Comparison of ENCODE assay signal across 7 mouse cellular contexts in the genomic region with DNA sequence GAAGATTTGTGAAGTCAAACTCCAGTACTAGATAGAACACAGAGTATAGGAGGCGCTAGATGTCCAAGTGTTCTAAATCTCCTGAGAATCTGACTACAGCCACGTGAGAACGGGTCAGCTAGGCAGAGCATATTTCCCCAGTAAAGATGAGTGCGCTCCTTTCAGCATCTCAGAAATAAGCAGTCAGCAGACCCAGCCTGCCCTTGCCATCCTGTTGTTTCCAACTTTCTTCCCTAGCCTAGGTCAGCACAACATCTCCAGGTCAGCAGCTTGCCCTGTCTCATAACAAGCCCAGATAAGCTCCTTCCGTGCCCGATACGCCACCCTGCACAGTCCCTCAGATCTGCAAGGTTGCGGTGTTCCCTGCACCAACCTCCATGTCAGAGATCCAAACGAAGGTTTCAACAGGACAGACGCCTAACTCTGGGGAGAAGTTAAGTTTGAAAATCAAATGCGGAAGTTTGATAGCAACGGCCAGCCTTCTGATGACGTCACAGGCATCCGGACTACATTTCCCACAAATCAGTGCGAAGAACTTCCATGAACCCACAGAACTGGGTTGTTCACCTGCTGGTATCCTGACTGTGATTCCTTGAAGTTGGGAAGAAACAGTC. TPM values are rescaled to one million over a fixed set of nuclear protein-coding genes. Genes with fewer than 3 reads are reported as not detected.
DNase-seq lines count a peak whose midpoint lies in the region; ATAC-seq lines count a peak whose summit lies in the region.

A gene (minus strand): TSS at position 406 of the 614 bp plus-strand sequence.
A gene (minus strand): TSS at position 475 of the 614 bp plus-strand sequence.

- peak within 1 kb of the TSS; percentile 80 for H3K9ac ChIP-seq in intestine, embryonic 16.5 days (ENCODE audit: low read depth, low read length)
- peak within 1 kb of the TSS; percentile 50 for H3K9ac ChIP-seq in midbrain, embryonic 11.5 days (ENCODE audit: low read length)

- H3K27ac ChIP-seq in intestine, embryonic 16.5 days (ENCODE audit: low read length): peak within 1 kb of the TSS; percentile 72
- no peak within 1 kb of the TSS for H3K27ac ChIP-seq in midbrain, embryonic 11.5 days (ENCODE audit: low read depth, low read length)

- no peaks in the 10 kb centered on the region for H3K27me3 ChIP-seq in intestine, embryonic 16.5 days (replicated peaks; ENCODE audit: control insufficient read depth, insufficient read depth, low read length)
- H3K27me3 ChIP-seq in midbrain, embryonic 11.5 days (ENCODE audit: control insufficient read depth, insufficient read depth, low read length): no peaks in the 10 kb centered on the region

- intact Hi-C loops in left cerebral cortex, postnatal 36 days (cut with DNase I): no loop called here

- no peaks in the 10 kb centered on the region for H3K36me3 ChIP-seq in intestine, embryonic 16.5 days (ENCODE audit: control insufficient read depth, insufficient read depth, low read length)
- H3K36me3 ChIP-seq in midbrain, embryonic 11.5 days (ENCODE audit: control insufficient read depth, insufficient read depth, low read length): no peaks in the 10 kb centered on the region

- ATAC-seq in intestine, embryonic 16.5 days: peak; percentile 96
- peak; percentile 96 for ATAC-seq in midbrain, embryonic 11.5 days (ENCODE audit: low FRiP score)

- DNase-seq in adrenal gland, adult 8-10 months: peak; percentile 85
- peak; percentile 87 for DNase-seq in embryo, embryonic 9.5 days (ENCODE audit: extremely low spot score)
- DNase-seq in gastrocnemius, postnatal 4 days (ENCODE audit: low spot score in 2 of 2): peak; percentile 61 to 83
- DNase-seq in left cerebral cortex, postnatal 36 days (ENCODE audit: low spot score in 2 of 2): peak; percentile 81 to 88
- peak; percentile 99 for DNase-seq in midbrain, embryonic 11.5 days (ENCODE audit: low spot score, missing footprints)
- peak; percentile 76 for DNase-seq in skeletal muscle tissue, adult 2 months (ENCODE audit: low read depth, low spot score)

- no peaks in the 10 kb centered on the region for H3K9me3 ChIP-seq in intestine, embryonic 16.5 days (ENCODE audit: control insufficient read depth, low read length)
- H3K9me3 ChIP-seq in midbrain, embryonic 11.5 days (ENCODE audit: control insufficient read depth, low read length): no peaks in the 10 kb centered on the region

- H3K4me1 ChIP-seq in intestine, embryonic 16.5 days (ENCODE audit: control insufficient read depth, insufficient read depth, low read length): peaks cover 3% of the 10 kb centered on the region; the same call in 1 of the 2 replicates
- no peaks in the 10 kb centered on the region for H3K4me1 ChIP-seq in midbrain, embryonic 11.5 days (ENCODE audit: control insufficient read depth, insufficient read depth, low read length)

- H3K4me2 ChIP-seq in intestine, embryonic 16.5 days (ENCODE audit: low read depth, low read length): peak within 1 kb of the TSS; percentile 51
- H3K4me2 ChIP-seq in midbrain, embryonic 11.5 days: peak within 1 kb of the TSS; percentile 44

- WGBS in intestine, embryonic 16.5 days: under 1% methylated on average over 15 of the region's 15 CpGs
- WGBS in midbrain, embryonic 11.5 days: under 1% methylated on average over 15 of the region's 15 CpGs

- H3K4me3 ChIP-seq in intestine, embryonic 16.5 days (ENCODE audit: low read length): peak within 1 kb of the TSS; percentile 79
- peak within 1 kb of the TSS; percentile 53 for H3K4me3 ChIP-seq in midbrain, embryonic 11.5 days (ENCODE audit: low read depth, low read length)

RNA-seq across cellular contexts. Expression of the first gene that starts in this region (rescaled TPM):
- total RNA-seq in adrenal gland, adult 8-10 months (2022): 1 to 10 TPM in 2 of 4 experiments, not detected in 2; 3.7 to 3.9 TPM
- total RNA-seq in gastrocnemius, postnatal 4 days (2021): 1 to 10 TPM in 1 of 2 experiments, under 1 TPM in 1; 0.93 to 1.5 TPM
- 0.28 and 0.95 TPM in 2 replicates for polyA plus RNA-seq in intestine, embryonic 16.5 days (2015; fragmentation: Nextera tagmentation; extraction: Ambion mirVana)
- not detected for total RNA-seq in left cerebral cortex, postnatal 36 days (2021)
- polyA plus RNA-seq in midbrain, embryonic 11.5 days (2014; fragmentation: Nextera tagmentation; extraction: Ambion mirVana): not detected in 2 replicates

RNA-seq across cellular contexts. Expression of the second gene that starts in this region (rescaled TPM):
- total RNA-seq in adrenal gland, adult 8-10 months (2022): 1 to 10 TPM; 2.7 to 3.8 (median 3.0) TPM
- 1 to 10 TPM; 1.3 to 1.5 TPM for total RNA-seq in gastrocnemius, postnatal 4 days (2021)
- polyA plus RNA-seq in intestine, embryonic 16.5 days (2015; fragmentation: Nextera tagmentation; extraction: Ambion mirVana): 0.77 and 1.0 TPM in 2 replicates
- total RNA-seq in left cerebral cortex, postnatal 36 days (2021): under 1 TPM; 0.91 to 1.00 TPM
- polyA plus RNA-seq in midbrain, embryonic 11.5 days (2014; fragmentation: Nextera tagmentation; extraction: Ambion mirVana): 1.1 and 1.2 TPM in 2 replicates

Comparison
In these comparisons a context has a peak if more than half of its experiments do, and no peak if none do; other contexts are left out.
1. Peak in DNase-seq in left cerebral cortex, postnatal 36 days; RNA of the genes that start here not detected or under 1 TPM.